Mouse (Mus musculus) R1 (cell line): ENCODE results near the gene Slirp.
"Not testable (repeated sequence)": the region's sequence is repeated elsewhere in the genome, so short reads cannot be mapped to it uniquely, and the experiment has no call there.

Experiments used
- DNase-seq: peaks from one replicate; pipeline ENCODE4 v3.0.0-alpha.2; 2018; ENCODE audit warnings: low read depth, low spot score

The Slirp gene

GRCm38 (mm10) chr12:87428885-87429284 lies 14.8 kb upstream of the Slirp start:
- DNase-seq: no peak

- DNase-seq: peak; percentile 73
These were observed 1.2 kb upstream of the Slirp start for GRCm38 (mm10) chr12:87442177-87443114.

- DNase-seq: no peak
These were observed 489 bp upstream of the Slirp start for GRCm38 (mm10) chr12:87443115-87443699.

- no peak for DNase-seq
These were observed 515 bp downstream of the Slirp start for GRCm38 (mm10) chr12:87444211-87444610.

GRCm38 (mm10) chr12:87449456-87449855 lies 5.8 kb downstream of the Slirp start:
- DNase-seq: no peak

- peak; percentile 67 for DNase-seq
These were observed 21.1 kb downstream of the Slirp start for GRCm38 (mm10) chr12:87464678-87465297.

GRCm38 (mm10) chr12:87470263-87471136 lies 26.8 kb downstream of the Slirp start:
- DNase-seq: no peak

GRCm38 (mm10) chr12:87471421-87471963 lies 27.8 kb downstream of the Slirp start:
- peak; percentile 73 for DNase-seq

GRCm38 (mm10) chr12:87471964-87472786 lies 28.5 kb downstream of the Slirp start, which contains the start of gene Snw1:
Gene Snw1 (minus strand): TSS chr12:87472274.
- peak; percentile 96 for DNase-seq

- DNase-seq: no peak
These were observed 31.1 kb downstream of the Slirp start for GRCm38 (mm10) chr12:87474756-87475155.

GRCm38 (mm10) chr12:87482482-87482881 lies 38.8 kb downstream of the Slirp start:
- not testable (repeated sequence) for DNase-seq

- DNase-seq: not testable (repeated sequence)
These were observed 45.0 kb downstream of the Slirp start for GRCm38 (mm10) chr12:87488683-87489082.

- DNase-seq: not testable (repeated sequence)
These were observed 50.7 kb downstream of the Slirp start, which contains the start of gene Gm5788 for GRCm38 (mm10) chr12:87494421-87494820. Gene Gm5788 (plus strand): TSS chr12:87494721.
